Mouse (Mus musculus) MEL (cell line): ENCODE results near the gene Arpc1b. TPM values are rescaled to one million over a fixed set of nuclear protein-coding genes. Genes with fewer than 3 reads are reported as not detected.
A peak's percentile ranks its signal among the peaks of the same experiment; 100 is the strongest.

ENCODE experiments used
- DNase-seq: peaks from one replicate; pipeline ENCODE4 v3.0.0; 2011; ENCODE audit warnings: low read depth, low spot score
- H3K27ac ChIP-seq: 2 replicates; pipeline ENCODE4 v1.5.1; 2012; ENCODE audit warnings: low read depth, mild to moderate bottlenecking, control low read depth, low read length, moderate library complexity; ENCODE audit not compliant: control insufficient read depth
- H3K27me3 ChIP-seq, 2 experiments: fragments of 150-350 bp in 1 of 2; sonication (generic) in 1 of 2; 2 replicates each; pipeline ENCODE4 v1.6.1; 2012; ENCODE audit warnings: low read length in 2 of 2, mild to moderate bottlenecking in 2 of 2, improper control_type of control experiment in 1 of 2, moderate library complexity in 1 of 2; ENCODE audit not compliant: insufficient read depth in 2 of 2, control insufficient read depth in 1 of 2
- H3K36me3 ChIP-seq, 2 experiments: 2 replicates each; pipeline ENCODE4 v1.6.1; 2012 to 2014; ENCODE audit warnings: low read length in 2 of 2, improper control_type of control experiment in 1 of 2, inconsistent platforms in 1 of 2, mild to moderate bottlenecking in 1 of 2; ENCODE audit not compliant: insufficient read depth in 2 of 2, control insufficient read depth in 1 of 2
- H3K4me1 ChIP-seq, 2 experiments: fragments of 150-350 bp in 1 of 2; sonication (generic) in 1 of 2; 2 replicates each; pipeline ENCODE4 v1.6.1; 2012; ENCODE audit warnings: low read length in 2 of 2, improper control_type of control experiment in 1 of 2, mild to moderate bottlenecking in 1 of 2; ENCODE audit not compliant: insufficient read depth in 2 of 2, control insufficient read depth in 1 of 2
- H3K4me3 ChIP-seq, 2 experiments: fragments of 150-350 bp in 1 of 2; sonication (generic) in 1 of 2; 2 replicates each; pipeline ENCODE4 v1.5.1; 2012; ENCODE audit warnings: low read depth in 2 of 2, low read length in 2 of 2, mild to moderate bottlenecking in 2 of 2, moderate library complexity in 2 of 2, control low read depth in 1 of 2, improper control_type of control experiment in 1 of 2; ENCODE audit not compliant: control insufficient read depth in 1 of 2, insufficient read depth in 1 of 2
- H3K79me2 ChIP-seq: 2 replicates; pipeline ENCODE4 v1.6.1; 2012; ENCODE audit warnings: mild to moderate bottlenecking, low read length, moderate library complexity; ENCODE audit not compliant: control insufficient read depth, poor library complexity, insufficient read depth
- H3K9ac ChIP-seq: 2 replicates; pipeline ENCODE4 v1.6.1; 2012; ENCODE audit warnings: low read depth, mild to moderate bottlenecking, control low read depth, low read length, moderate library complexity; ENCODE audit not compliant: control insufficient read depth, poor library complexity, severe bottlenecking
- H3K9me3 ChIP-seq: fragments of 150-350 bp; sonication (generic); replicated peaks from 2 replicates; pipeline ENCODE4 v1.6.1; 2012; ENCODE audit warnings: mild to moderate bottlenecking, low read length, improper control_type of control experiment, moderate library complexity; ENCODE audit not compliant: insufficient read depth
- BHLHE40 ChIP-seq: IDR thresholded peaks from 2 replicates; pipeline ENCODE4 v1.6.1; 2012; ENCODE audit warnings: low read depth, mild to moderate bottlenecking, inconsistent platforms, low read length, improper control_type of control experiment, borderline replicate concordance
- CHD1 ChIP-seq: IDR thresholded peaks from 2 replicates; pipeline ENCODE4 v1.6.1; 2012; ENCODE audit warnings: low read depth, mild to moderate bottlenecking, inconsistent platforms, low read length, improper control_type of control experiment
- CHD2 ChIP-seq: IDR thresholded peaks from 2 replicates; pipeline ENCODE4 v1.6.1; 2011; ENCODE audit warnings: low read length, improper control_type of control experiment
- CTCF ChIP-seq, 3 experiments: IDR thresholded peaks in 2 of 3; conservative IDR thresholded peaks in 1 of 3; 2 replicates each; pipeline ENCODE4 v1.5.1; 2011 to 2012; ENCODE audit warnings: low read length in 3 of 3, low read depth in 2 of 3, mild to moderate bottlenecking in 2 of 3, improper control_type of control experiment in 1 of 3, inconsistent platforms in 1 of 3, mixed read lengths in 1 of 3, moderate library complexity in 1 of 3; ENCODE audit not compliant: control insufficient read depth in 1 of 3, insufficient read depth in 1 of 3, poor library complexity in 1 of 3, severe bottlenecking in 1 of 3
- E2F4 ChIP-seq: IDR thresholded peaks from 2 replicates; pipeline ENCODE4 v1.6.1; 2011; ENCODE audit warnings: low read depth, low read length, improper control_type of control experiment, borderline replicate concordance
- GABPA ChIP-seq: IDR thresholded peaks from 2 replicates; pipeline ENCODE4 v1.6.1; 2012; ENCODE audit warnings: low read depth, mild to moderate bottlenecking, inconsistent platforms, low read length, improper control_type of control experiment, moderate library complexity
- GATA1 ChIP-seq: IDR thresholded peaks from 2 replicates; pipeline ENCODE4 v1.6.1; 2011; ENCODE audit warnings: low read depth, low read length, improper control_type of control experiment
- HCFC1 ChIP-seq: IDR thresholded peaks from 2 replicates; pipeline ENCODE4 v1.6.1; 2012; ENCODE audit warnings: low read depth, mild to moderate bottlenecking, inconsistent platforms, low read length, improper control_type of control experiment, moderate library complexity
- JUND ChIP-seq: IDR thresholded peaks from 2 replicates; pipeline ENCODE4 v1.6.1; 2011; ENCODE audit warnings: low read depth, mild to moderate bottlenecking, improper control_type of control experiment, low read length
- KAT2A ChIP-seq: conservative IDR thresholded peaks from 2 replicates; pipeline ENCODE4 v1.6.1; 2012; ENCODE audit warnings: low read depth, low read length, improper control_type of control experiment, inconsistent platforms
- MAFK ChIP-seq: IDR thresholded peaks from 2 replicates; pipeline ENCODE4 v1.6.1; 2011; ENCODE audit warnings: low read depth, mild to moderate bottlenecking, low read length, improper control_type of control experiment, borderline replicate concordance
- MAX ChIP-seq: IDR thresholded peaks from 2 replicates; pipeline ENCODE4 v1.6.1; 2011; ENCODE audit warnings: low read length, improper control_type of control experiment
- MEF2A ChIP-seq: IDR thresholded peaks from 2 replicates; pipeline ENCODE4 v1.6.1; 2014; ENCODE audit warnings: low read depth, mild to moderate bottlenecking, inconsistent platforms, low read length, improper control_type of control experiment; ENCODE audit not compliant: poor library complexity, insufficient replicate concordance, severe bottlenecking; ENCODE audit errors: extremely low read depth
- MYB ChIP-seq: IDR thresholded peaks from 2 replicates; pipeline ENCODE4 v1.6.1; 2011; ENCODE audit warnings: mild to moderate bottlenecking, low read depth, low read length, improper control_type of control experiment
- POLR2AphosphoS2 ChIP-seq: IDR thresholded peaks from 2 replicates; pipeline ENCODE4 v1.6.1; 2011; ENCODE audit warnings: low read length, improper control_type of control experiment
- POLR2AphosphoS5 ChIP-seq: IDR thresholded peaks from 2 replicates; pipeline ENCODE4 v1.6.1; 2012; ENCODE audit warnings: low read depth, borderline replicate concordance, mild to moderate bottlenecking, inconsistent platforms, low read length, moderate library complexity, mixed read lengths
- RAD21 ChIP-seq: IDR thresholded peaks from 2 replicates; pipeline ENCODE4 v1.6.1; 2011; ENCODE audit warnings: mild to moderate bottlenecking, low read depth, low read length, improper control_type of control experiment
- RCOR1 ChIP-seq: IDR thresholded peaks from 2 replicates; pipeline ENCODE4 v1.6.1; 2012; ENCODE audit warnings: low read depth, mild to moderate bottlenecking, inconsistent platforms, low read length, improper control_type of control experiment
- SIN3A ChIP-seq: IDR thresholded peaks from 2 replicates; pipeline ENCODE4 v1.6.1; 2012; ENCODE audit warnings: low read length, improper control_type of control experiment, inconsistent platforms
- SMC3 ChIP-seq: IDR thresholded peaks from 2 replicates; pipeline ENCODE4 v1.6.1; 2011; ENCODE audit warnings: low read depth, low read length, improper control_type of control experiment
- TAL1 ChIP-seq: IDR thresholded peaks from 2 replicates; pipeline ENCODE4 v1.6.1; 2012; ENCODE audit warnings: mild to moderate bottlenecking, inconsistent platforms, low read length, moderate library complexity, mixed read lengths
- TBP ChIP-seq: IDR thresholded peaks from 2 replicates; pipeline ENCODE4 v1.8.0; 2011; ENCODE audit warnings: low read depth, low read length, improper control_type of control experiment
- TCF12 ChIP-seq: IDR thresholded peaks from 2 replicates; pipeline ENCODE4 v1.6.1; 2014; ENCODE audit warnings: low read depth, mild to moderate bottlenecking, inconsistent platforms, low read length, improper control_type of control experiment, moderate library complexity
- UBTF ChIP-seq: IDR thresholded peaks from 2 replicates; pipeline ENCODE4 v1.6.1; 2012; ENCODE audit warnings: low read depth, mild to moderate bottlenecking, inconsistent platforms, low read length, improper control_type of control experiment, moderate library complexity, borderline replicate concordance; ENCODE audit not compliant: insufficient read depth
- USF1 ChIP-seq: IDR thresholded peaks from 2 replicates; pipeline ENCODE4 v1.6.1; 2014; ENCODE audit warnings: low read depth, mild to moderate bottlenecking, inconsistent platforms, low read length, improper control_type of control experiment, moderate library complexity
- USF2 ChIP-seq, 2 experiments: IDR thresholded peaks; 2 replicates each; pipeline ENCODE4 v1.6.1; 2011 to 2012; ENCODE audit warnings: improper control_type of control experiment in 2 of 2, low read length in 2 of 2, borderline replicate concordance in 1 of 2, inconsistent platforms in 1 of 2, low read depth in 1 of 2, mild to moderate bottlenecking in 1 of 2; ENCODE audit not compliant: insufficient read depth in 1 of 2
- ZC3H11A ChIP-seq: IDR thresholded peaks from 2 replicates; pipeline ENCODE4 v1.6.1; 2012; ENCODE audit warnings: low read depth, mild to moderate bottlenecking, inconsistent platforms, low read length, improper control_type of control experiment
- ZKSCAN1 ChIP-seq: IDR thresholded peaks from 2 replicates; pipeline ENCODE4 v1.6.1; 2012; ENCODE audit warnings: low read depth, mild to moderate bottlenecking, inconsistent platforms, low read length, improper control_type of control experiment, moderate library complexity
- ZMIZ1 ChIP-seq: IDR thresholded peaks from 2 replicates; pipeline ENCODE4 v1.6.1; 2012; ENCODE audit warnings: low read depth, mild to moderate bottlenecking, inconsistent platforms, low read length, improper control_type of control experiment, moderate library complexity
- ZNF384 ChIP-seq: IDR thresholded peaks from 2 replicates; pipeline ENCODE4 v1.6.1; 2012; ENCODE audit warnings: low read depth, mild to moderate bottlenecking, inconsistent platforms, low read length, improper control_type of control experiment
- polyA plus RNA-seq, 2 experiments: library from polyadenylated mRNA; stranded (reverse) in 1 of 2; unstranded in 1 of 2; fragments of >175 nt in 1 of 2; fragments of >200 nt in 1 of 2; gene quantifications; 2 replicates each; pipeline versions ENCODE4 v1.2.1 to v1.2.4; 2012; ENCODE audit warnings: low replicate concordance in 2 of 2, low read depth in 1 of 2; ENCODE audit not compliant: insufficient read length in 2 of 2, insufficient read depth in 1 of 2, missing spikeins in 1 of 2
- total RNA-seq: library from RNA; depleted of rRNA; stranded (reverse); fragments of 300-350 nt; gene quantifications from 2 replicates; pipeline ENCODE4 v1.2.3, GENCODE M21; 2012

The Arpc1b gene
- total and polyA plus RNA-seq, 3 experiments: 143 to 708 (median 432) TPM

DNA sequence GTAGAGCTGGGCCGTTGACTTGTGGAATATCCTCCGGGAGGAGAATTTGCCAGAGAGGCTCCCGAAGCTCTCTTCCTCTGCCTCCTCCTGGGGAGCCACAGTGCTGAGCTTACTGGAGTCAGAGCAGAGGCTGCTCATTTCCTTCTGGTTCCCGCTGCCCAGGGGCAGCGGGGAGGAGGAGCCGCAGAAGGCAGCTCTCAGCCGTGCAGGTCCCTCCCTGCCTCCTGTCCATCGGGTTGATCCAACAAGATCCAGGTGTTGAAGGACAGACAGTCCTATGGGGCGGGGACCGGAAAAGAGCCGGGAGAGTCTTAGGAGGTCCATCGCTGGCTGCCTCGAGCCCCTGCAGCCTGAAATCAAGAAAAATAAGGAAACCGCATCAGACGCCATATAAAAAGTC, 51.2 kb downstream of the Arpc1b start:
- H3K79me2 ChIP-seq: peaks cover 31% of the 10 kb centered on the region
- no peaks in the 10 kb centered on the region for H3K9me3 ChIP-seq
- no peak overlapping the region for H3K27ac ChIP-seq
- TF ChIP-seq MEF2A (no peak), TCF12 (no peak), USF1 (no peak), KAT2A (no peak), ZC3H11A (no peak)
- H3K4me1 ChIP-seq: peaks cover 0 to 10% of the 10 kb centered on the region in 2 experiments; a peak in 3 of 4 replicates
- H3K4me3 ChIP-seq: no peak overlapping the region
- H3K36me3 ChIP-seq: peaks cover 2 to 9% of the 10 kb centered on the region in 2 experiments
- no peak for DNase-seq
- H3K27me3 ChIP-seq: no peaks in the 10 kb centered on the region
- no peak overlapping the region for H3K9ac ChIP-seq

DNA sequence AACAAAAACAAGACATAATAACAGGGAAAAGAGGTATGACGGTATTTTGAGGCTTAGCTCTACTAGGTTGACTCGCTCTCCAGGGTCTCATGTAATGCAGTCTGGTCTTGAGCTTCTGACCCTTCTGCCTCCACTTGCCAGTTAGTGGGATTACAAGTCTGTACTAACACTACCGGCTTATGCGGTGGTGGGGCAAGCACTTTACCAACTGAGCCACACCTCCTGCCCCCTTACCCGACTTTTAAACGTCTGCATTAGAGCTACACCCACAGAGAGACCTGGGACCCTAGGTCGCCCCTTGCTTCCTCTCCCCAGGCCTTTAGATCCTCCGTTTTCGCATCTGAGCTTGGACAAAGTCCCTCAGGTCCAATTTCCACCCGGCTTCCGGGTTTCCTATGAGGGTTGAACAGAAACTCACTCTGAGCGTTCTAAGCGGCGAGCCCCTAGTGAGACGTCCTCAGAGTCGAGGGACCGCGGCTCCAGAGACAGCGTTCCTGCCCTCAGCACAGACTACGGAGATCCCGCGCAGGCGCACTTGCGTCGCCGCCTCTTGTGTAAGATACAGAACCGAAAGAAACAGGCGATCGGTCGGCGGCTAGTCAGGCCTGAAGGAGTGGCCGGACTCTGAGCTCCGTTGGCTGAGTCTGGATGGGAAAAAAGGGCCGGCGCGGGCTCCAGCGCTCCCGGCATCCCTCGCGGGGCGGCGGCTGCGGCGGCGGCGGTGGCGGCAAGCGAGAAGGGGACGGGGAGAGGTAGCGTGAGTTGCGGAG, 52.7 kb downstream of the Arpc1b start, which contains the start of the genes Ptcd1 and Cpsf4:
Gene Ptcd1, minus strand, starts transcription at position 573 of the 770 bp plus-strand sequence.
Gene Cpsf4, plus strand, starts transcription at position 678 of the 770 bp plus-strand sequence.
- peak within 1 kb of the TSS; percentile 94 for H3K9ac ChIP-seq
- H3K9me3 ChIP-seq: no peaks in the 10 kb centered on the region
- H3K4me1 ChIP-seq: peaks cover 0 to 10% of the 10 kb centered on the region in 2 experiments; a peak in 3 of 4 replicates
- DNase-seq: peak; percentile 99
- H3K27me3 ChIP-seq: no peaks in the 10 kb centered on the region
- peak within 1 kb of the TSS; percentile 97 to 99 for H3K4me3 ChIP-seq
- H3K79me2 ChIP-seq: peaks cover 31% of the 10 kb centered on the region
- H3K36me3 ChIP-seq: peaks cover 6 to 9% of the 10 kb centered on the region in 2 experiments
- H3K27ac ChIP-seq: peak within 1 kb of the TSS; percentile 81
- no peak for TF ChIP-seq RAD21
- TF ChIP-seq TAL1: no peak
- TF ChIP-seq CTCF (IDR thresholded peaks at IDR 0.05 in 2 of 3, conservative IDR thresholded peaks at IDR 0.05 in 1 of 3; ENCODE audit: control insufficient read depth in 1 of 3, insufficient read depth in 1 of 3, low read depth in 2 of 3, low read length in 3 of 3, poor library complexity in 1 of 3, severe bottlenecking in 1 of 3): no peak
- TF ChIP-seq ZMIZ1: 0 out of 2 replicates have a peak, but pooled peaks have one; percentile 63
- TF ChIP-seq MYB: no peak
- no peak for TF ChIP-seq SMC3
- TF ChIP-seq POLR2AphosphoS2: peak; percentile 87
- no peak for TF ChIP-seq USF1
- TF ChIP-seq SIN3A: peak; percentile 99
- peak; percentile 54 for TF ChIP-seq TCF12
- TF ChIP-seq MAX: peak; percentile 13; the same call in 1 of the 2 replicates
- no peak for TF ChIP-seq CHD2
- TF ChIP-seq HCFC1: peak; percentile 94
- TF ChIP-seq TBP: peak; percentile 81
- no peak for TF ChIP-seq RCOR1
- no peak for TF ChIP-seq MAFK
- TF ChIP-seq JUND: no peak
- TF ChIP-seq UBTF: no peak; the same call in 1 of the 2 replicates
- TF ChIP-seq ZNF384: peak; percentile 70
- TF ChIP-seq GATA1: no peak
- TF ChIP-seq BHLHE40: no peak
- no peak for TF ChIP-seq CHD1
- no peak for TF ChIP-seq E2F4
- TF ChIP-seq GABPA: no peak
- TF ChIP-seq POLR2AphosphoS5: no peak
- no peak for TF ChIP-seq USF2 (IDR thresholded peaks at IDR 0.05; ENCODE audit: borderline replicate concordance in 1 of 2, insufficient read depth in 1 of 2, low read depth in 1 of 2, low read length in 2 of 2)
- no peak for TF ChIP-seq ZKSCAN1
